Mouse (Mus musculus): Measurements from ENCODE around the gene Il17f.
"Not testable (repeated sequence)": the region's sequence is repeated elsewhere in the genome, so short reads cannot be mapped to it uniquely, and the experiment has no call there.

GRCm38 (mm10) chr1:20774026-20774730, 16.2 kb downstream of the Il17f start:
- not testable (repeated sequence) for TF ChIP-seq MYOD1 (IDR thresholded peaks at IDR 0.05; ENCODE audit: control insufficient read depth in 1 of 3, insufficient read length in 2 of 3, low read depth in 2 of 3); TCF12 (IDR thresholded peaks at IDR 0.05; ENCODE audit: insufficient read depth, poor library complexity, severe bottlenecking); POLR2A (IDR thresholded peaks at IDR 0.05; ENCODE audit: insufficient read length, low read depth)

Measured in myocyte (in vitro differentiated cells).